Mouse (Mus musculus): ENCODE data around the gene Bnip1. TPM values are rescaled to one million over a fixed set of nuclear protein-coding genes. Genes with fewer than 3 reads are reported as not detected.

Bnip1 gene
- total RNA-seq, 1 experiment from 2014 or later: 16.1 TPM

DNA sequence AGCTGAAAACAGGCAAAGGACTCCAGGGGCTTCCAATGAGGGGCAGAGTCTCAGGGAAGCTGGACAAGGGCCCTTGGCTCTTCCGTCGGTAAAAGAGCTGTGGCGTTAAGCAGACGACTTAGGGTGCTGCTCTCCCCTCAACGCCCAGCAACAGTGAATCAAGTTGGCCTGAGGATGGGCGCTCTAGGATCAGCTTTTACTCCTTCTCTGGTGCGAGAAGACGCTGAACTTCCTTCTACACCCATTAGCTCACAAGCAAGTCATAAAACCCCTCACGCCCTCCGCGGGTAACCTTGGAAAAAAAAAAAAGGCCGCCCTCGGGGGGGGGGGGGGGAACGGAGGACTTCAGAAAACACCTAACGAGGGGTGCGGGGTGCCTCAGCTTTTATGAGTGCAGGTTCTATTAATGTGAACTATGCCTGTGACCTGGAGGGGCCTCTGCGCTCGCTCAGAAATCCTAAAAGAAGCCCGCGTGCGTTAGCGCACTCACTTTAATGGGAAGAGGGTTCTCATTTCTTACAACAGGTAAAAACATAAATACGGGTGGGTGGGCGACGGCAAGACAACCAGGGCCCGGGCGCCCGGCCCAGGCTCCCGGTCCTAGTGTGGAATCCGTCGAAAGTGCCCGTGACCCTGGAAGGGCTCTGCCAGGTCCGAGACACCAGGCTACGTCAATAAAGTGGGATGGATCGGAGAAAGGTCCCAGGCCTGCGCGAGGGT lies 57.5 kb downstream of the Bnip1 start:
- no peak for ATAC-seq (replicated peaks; ENCODE audit: insufficient number of reproducible peaks, low FRiP score, low TSS enrichment, poor library complexity, severe bottlenecking)

DNA sequence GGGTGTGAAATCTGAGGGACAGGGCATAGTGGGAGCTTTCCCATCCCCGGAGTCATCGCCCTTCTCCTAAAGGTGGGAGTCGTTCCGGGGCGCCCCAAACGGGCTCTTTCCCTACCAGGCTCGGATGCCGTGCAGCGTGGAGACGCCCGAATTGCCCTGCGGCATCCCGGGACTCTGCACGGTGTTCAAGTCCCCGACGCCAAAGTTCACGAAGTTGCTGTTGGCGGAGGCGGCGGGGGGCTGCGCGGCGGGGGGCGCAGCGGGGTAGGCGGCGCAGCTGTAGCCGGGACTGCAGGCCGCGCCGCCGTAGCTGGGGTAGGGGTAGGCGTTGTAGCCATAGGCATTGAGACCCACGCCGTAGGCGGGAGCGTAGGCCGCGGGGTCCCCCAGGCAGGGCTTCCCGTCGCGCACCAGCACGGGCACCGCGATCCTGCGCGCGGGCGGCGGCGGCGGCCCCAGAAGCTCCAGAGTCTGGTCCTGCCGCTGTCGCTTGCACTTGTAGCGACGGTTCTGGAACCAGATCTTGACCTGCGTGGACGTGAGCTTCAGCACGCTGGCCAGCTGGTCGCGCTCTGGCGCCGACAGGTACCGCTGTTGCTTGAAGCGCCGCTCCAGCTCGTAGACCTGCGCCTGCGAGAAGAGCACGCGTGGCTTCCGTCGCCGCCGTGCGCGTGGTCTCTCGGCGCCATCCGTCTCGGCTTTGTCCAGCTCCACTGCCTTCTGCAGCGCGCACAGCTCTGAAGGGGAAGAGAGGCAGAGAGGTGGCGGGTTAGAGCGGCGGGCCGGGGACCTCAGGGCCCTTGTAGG lies 58.2 kb downstream of the Bnip1 start:
- ATAC-seq (replicated peaks; ENCODE audit: insufficient number of reproducible peaks, low FRiP score, low TSS enrichment, poor library complexity, severe bottlenecking): no peak

DNA sequence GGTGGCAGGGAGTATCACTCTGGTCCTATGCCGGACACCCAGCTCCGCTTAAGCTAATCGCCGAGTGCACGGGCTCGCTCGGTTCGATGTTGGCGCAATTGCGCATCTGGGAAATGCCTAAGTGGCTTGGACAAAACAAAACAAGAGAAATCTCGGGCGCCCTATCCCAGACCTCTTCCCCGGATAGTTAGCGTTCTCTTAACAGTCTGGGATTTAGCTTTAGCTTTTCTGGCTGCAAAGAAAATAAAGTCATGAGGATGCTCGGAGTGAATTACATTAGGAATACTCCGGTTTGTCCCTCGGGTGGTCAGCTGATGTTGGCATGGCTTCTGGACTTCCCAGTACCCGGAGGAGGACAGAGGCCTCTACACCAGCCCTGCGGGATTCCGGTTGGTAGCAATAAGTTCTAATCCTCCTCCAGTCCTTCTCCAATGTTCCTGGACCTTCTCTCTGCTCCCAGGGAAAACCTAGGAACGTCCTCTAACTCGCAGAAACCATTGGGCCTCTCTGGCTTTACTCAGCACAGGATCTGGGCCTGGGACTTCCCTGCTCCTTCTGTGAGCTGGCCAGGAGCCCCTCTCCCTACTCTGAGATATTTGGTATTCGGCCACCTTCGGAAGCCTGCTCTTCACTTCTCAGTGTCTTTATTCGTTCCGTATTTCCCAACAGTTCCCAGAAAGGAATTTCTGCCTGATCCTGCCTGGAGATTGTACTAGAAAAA lies 59.0 kb downstream of the Bnip1 start:
- ATAC-seq (replicated peaks; ENCODE audit: insufficient number of reproducible peaks, low FRiP score, low TSS enrichment, poor library complexity, severe bottlenecking): no peak

DNA sequence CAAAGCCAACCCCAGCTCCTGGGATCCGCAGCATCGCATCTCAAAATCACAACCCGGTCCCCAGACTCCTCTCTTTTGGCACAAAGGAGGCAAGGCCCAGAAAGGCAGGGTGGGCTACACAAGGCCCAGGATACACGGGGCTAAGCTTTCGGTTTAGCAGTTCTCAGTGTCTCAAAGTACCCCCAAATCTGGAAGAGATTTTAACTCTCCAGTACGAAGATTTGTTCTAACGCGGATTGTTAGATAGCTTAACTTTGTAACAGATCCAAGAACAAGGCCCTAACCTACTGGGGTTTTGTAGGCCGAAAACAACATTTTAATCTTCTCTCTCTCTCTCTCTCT lies 59.5 kb downstream of the Bnip1 start:
- ATAC-seq (replicated peaks; ENCODE audit: insufficient number of reproducible peaks, low FRiP score, low TSS enrichment, poor library complexity, severe bottlenecking): no peak

DNA sequence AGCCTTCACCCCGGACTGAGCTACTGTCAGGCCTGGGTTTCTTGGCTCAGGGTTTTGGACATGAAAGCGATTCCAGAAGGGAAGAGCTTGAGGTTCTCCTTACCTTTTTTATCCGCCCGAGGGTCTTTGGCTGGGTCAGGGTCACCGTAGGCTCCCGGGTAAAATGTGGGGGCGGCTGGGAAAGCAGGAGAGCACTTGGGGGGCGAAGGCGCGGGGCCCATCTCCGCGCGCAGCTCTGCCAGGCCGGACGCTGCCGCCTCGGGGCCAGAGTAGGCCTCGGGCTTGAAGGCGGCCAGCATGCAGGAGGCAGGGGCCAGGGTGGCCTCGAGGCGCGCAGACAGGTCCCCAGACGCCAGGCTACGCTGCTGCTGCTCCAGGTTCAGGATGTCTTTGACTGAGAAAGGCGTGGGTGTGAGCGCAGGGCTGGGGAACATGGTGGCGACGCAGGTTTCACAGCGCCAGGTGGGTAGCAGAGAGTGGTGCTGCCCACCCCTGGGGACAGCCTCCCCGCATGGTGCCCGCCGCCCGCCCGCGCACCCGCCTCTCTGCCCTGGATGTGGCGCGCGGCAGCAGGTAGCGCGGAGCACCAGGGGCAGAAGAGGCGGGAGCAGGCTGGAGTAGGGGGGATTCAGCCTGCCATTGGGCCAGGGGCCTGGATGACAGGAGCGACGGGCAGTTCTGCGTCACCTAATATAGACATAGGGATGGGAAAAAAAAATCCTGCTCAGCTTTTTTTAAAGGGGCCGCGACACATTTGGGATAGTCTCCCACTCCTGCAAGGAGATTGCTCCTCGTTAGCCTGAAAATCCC lies 60.3 kb downstream of the Bnip1 start:
- no peak for ATAC-seq (replicated peaks; ENCODE audit: insufficient number of reproducible peaks, low FRiP score, low TSS enrichment, poor library complexity, severe bottlenecking)

DNA sequence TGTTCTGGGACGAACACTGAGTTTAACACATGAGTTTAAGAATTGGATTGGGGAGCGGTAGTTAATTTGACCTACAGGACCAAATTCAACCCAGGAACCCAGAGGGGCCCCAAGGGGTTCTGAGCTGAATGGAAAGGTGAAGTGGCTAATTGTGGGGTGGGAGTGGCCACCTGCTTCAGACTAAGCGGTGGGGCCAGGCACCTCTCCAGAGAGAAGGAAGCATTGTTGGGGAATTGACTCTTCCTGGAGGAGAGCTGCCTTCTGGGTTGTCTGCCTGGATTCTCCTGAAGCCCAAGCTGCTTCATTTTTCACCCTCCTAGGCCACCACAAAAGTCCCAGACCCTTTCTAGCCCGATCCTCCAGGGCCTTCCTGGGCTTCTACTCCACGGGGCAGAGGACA lies 61.1 kb downstream of the Bnip1 start:
- no peak for ATAC-seq (replicated peaks; ENCODE audit: insufficient number of reproducible peaks, low FRiP score, low TSS enrichment, poor library complexity, severe bottlenecking)

Other genes with a start within 250 kb of the Bnip1 start
- 16.0 to 20.2 TPM (median 17.6 TPM) in 3 replicates for gene Ergic1, start 219.6 kb upstream of the Bnip1 start, total RNA-seq (2017)
- 146 to 413 TPM (median 198 TPM) in 3 replicates for gene Dusp1, start 218.9 kb upstream of the Bnip1 start, total RNA-seq (2017)
- 314 to 369 TPM (median 315 TPM) in 3 replicates for gene Atp6v0e, start 117.8 kb upstream of the Bnip1 start, total RNA-seq (2017)
- 79.3 to 106 TPM (median 83.5 TPM) in 3 replicates for gene Crebrf, start 65.4 kb upstream of the Bnip1 start, total RNA-seq (2017)
- gene Nkx2-5, start 63.9 kb downstream of the Bnip1 start, total RNA-seq (2017): not detected in 3 replicates
- 1.5 to 3.2 TPM (median 2.3 TPM) in 3 replicates for gene Kifc5b, start 136.0 kb downstream of the Bnip1 start, total RNA-seq (2017)
- 26.2 to 57.6 TPM (median 30.0 TPM) in 3 replicates for gene Phf1, start 152.0 kb downstream of the Bnip1 start, total RNA-seq (2017)
- 22.8 to 35.9 TPM (median 25.9 TPM) in 3 replicates for gene Cuta, start 158.5 kb downstream of the Bnip1 start, total RNA-seq (2017)
- 0.76 to 3.9 TPM (median 0.96 TPM) in 3 replicates for gene Syngap1, start 160.2 kb downstream of the Bnip1 start, total RNA-seq (2017)
- 23.5 to 34.2 TPM (median 32.3 TPM) in 3 replicates for gene Zbtb9, start 192.1 kb downstream of the Bnip1 start, total RNA-seq (2017)
- 39.5 to 56.8 TPM (median 45.8 TPM) in 3 replicates for gene Bak1, start 247.9 kb downstream of the Bnip1 start, total RNA-seq (2017)

All from monocyte, adult 5-6 weeks (primary cell).